Mouse (Mus musculus) lung, postnatal 0 days (tissue): ENCODE measurements around the gene Krtap28-10. TPM values are rescaled to one million over a fixed set of nuclear protein-coding genes. Genes with fewer than 3 reads are reported as not detected.
A peak's percentile ranks its signal among the peaks of the same experiment; 100 is the strongest.

Experiments
- ATAC-seq: fragments of 200-750 bp; cut with Nextera tagmentation; 2 replicates; pipeline ENCODE4 v1.8.0; 2017; ENCODE audit warnings: moderate library complexity
- DNase-seq: peaks from one replicate; pipeline ENCODE4 v3.0.0-alpha.2; 2016; ENCODE audit warnings: low spot score
- H3K27ac ChIP-seq: fragments of 300-500 bp; sonication (generic); 2 replicates; pipeline ENCODE4 v1.5.1; 2014; ENCODE audit warnings: antibody characterized with exemption, mild to moderate bottlenecking, low read length, mixed read lengths
- H3K27me3 ChIP-seq: fragments of 300-500 bp; sonication (generic); replicated peaks from 2 replicates; pipeline ENCODE4 v1.6.1; 2014; ENCODE audit warnings: low read length, mixed read lengths; ENCODE audit not compliant: insufficient read depth
- H3K36me3 ChIP-seq: fragments of 300-500 bp; sonication (generic); 2 replicates; pipeline ENCODE4 v1.6.1; 2014; ENCODE audit warnings: low read length, mixed read lengths; ENCODE audit not compliant: insufficient read depth
- H3K4me1 ChIP-seq: fragments of 300-500 bp; sonication (generic); 2 replicates; pipeline ENCODE4 v1.6.1; 2014; ENCODE audit warnings: antibody characterized with exemption, low read depth, low read length, mixed read lengths; ENCODE audit not compliant: insufficient read depth
- H3K4me2 ChIP-seq: fragments of 300-500 bp; sonication (generic); replicated peaks from 2 replicates; pipeline ENCODE4 v1.6.1; 2014; ENCODE audit warnings: low read depth, mild to moderate bottlenecking, low read length, moderate library complexity, mixed read lengths
- H3K4me3 ChIP-seq: fragments of 300-500 bp; sonication (generic); 2 replicates; pipeline ENCODE4 v1.5.1; 2014; ENCODE audit warnings: low read depth, low read length
- H3K9ac ChIP-seq: fragments of 300-500 bp; sonication (generic); replicated peaks from 2 replicates; pipeline ENCODE4 v1.6.1; 2014; ENCODE audit warnings: low read depth, mild to moderate bottlenecking
- H3K9me3 ChIP-seq: fragments of 300-500 bp; sonication (generic); 2 replicates; pipeline ENCODE4 v1.6.1; 2016; ENCODE audit warnings: low read length, mixed read lengths
- CTCF ChIP-seq: IDR thresholded peaks from 2 replicates; pipeline ENCODE4 v1.5.1; 2016; ENCODE audit warnings: antibody characterized with exemption, mild to moderate bottlenecking
- EP300 ChIP-seq: IDR thresholded peaks from 2 replicates; pipeline ENCODE4 v1.6.1; 2016; ENCODE audit warnings: antibody characterized with exemption, mild to moderate bottlenecking, control low read depth
- WGBS: fragments of 180-500 bp; shearing (Covaris S2); extraction: QIAGEN DNeasy Blood & Tissue Kit; methylation state at CpG from one replicate; pipeline ENCODE4 v1.1.7; 2014; 5-methylcytosine and 5-hydroxymethylcytosine counted together
- polyA plus RNA-seq: library from polyadenylated mRNA; unstranded; fragments of >200 nt; fragmentation: Nextera tagmentation; extraction: Ambion mirVana; gene quantifications from 2 replicates; pipeline ENCODE4 v1.2.1, GENCODE M21; 2015

The Krtap28-10 gene
- polyA plus RNA-seq, 1 experiment from 2014 or later = not detected

- WGBS = 84% methylated on average over 10 of the region's 10 CpGs
- no peak for TF ChIP-seq EP300
- no peak for TF ChIP-seq CTCF
- no peaks in the 10 kb centered on the region for H3K27me3 ChIP-seq
- H3K4me2 ChIP-seq = no peak overlapping the region
- no peak for DNase-seq
- H3K36me3 ChIP-seq = no peaks in the 10 kb centered on the region
- no peak overlapping the region for H3K27ac ChIP-seq
- no peak for ATAC-seq
- no peaks in the 10 kb centered on the region for H3K9me3 ChIP-seq
- no peak overlapping the region for H3K9ac ChIP-seq
- no peak overlapping the region for H3K4me3 ChIP-seq
- H3K4me1 ChIP-seq = no peaks in the 10 kb centered on the region
These were observed 24.9 kb upstream of the Krtap28-10 start for GRCm38 (mm10) chr1:83067205-83067604.

- no peaks in the 10 kb centered on the region for H3K27me3 ChIP-seq
- no peak for DNase-seq
- no peak overlapping the region for H3K27ac ChIP-seq
- H3K4me1 ChIP-seq = no peaks in the 10 kb centered on the region
- H3K9ac ChIP-seq = no peak overlapping the region
- no peak overlapping the region for H3K4me2 ChIP-seq
- 83% methylated on average over 4 of the region's 4 CpGs for WGBS
- no peaks in the 10 kb centered on the region for H3K9me3 ChIP-seq
- no peak for ATAC-seq
- TF ChIP-seq CTCF = no peak
- no peak for TF ChIP-seq EP300
- no peak overlapping the region for H3K4me3 ChIP-seq
- no peaks in the 10 kb centered on the region for H3K36me3 ChIP-seq
These were observed 24.3 kb upstream of the Krtap28-10 start for GRCm38 (mm10) chr1:83066577-83066976.

DNA sequence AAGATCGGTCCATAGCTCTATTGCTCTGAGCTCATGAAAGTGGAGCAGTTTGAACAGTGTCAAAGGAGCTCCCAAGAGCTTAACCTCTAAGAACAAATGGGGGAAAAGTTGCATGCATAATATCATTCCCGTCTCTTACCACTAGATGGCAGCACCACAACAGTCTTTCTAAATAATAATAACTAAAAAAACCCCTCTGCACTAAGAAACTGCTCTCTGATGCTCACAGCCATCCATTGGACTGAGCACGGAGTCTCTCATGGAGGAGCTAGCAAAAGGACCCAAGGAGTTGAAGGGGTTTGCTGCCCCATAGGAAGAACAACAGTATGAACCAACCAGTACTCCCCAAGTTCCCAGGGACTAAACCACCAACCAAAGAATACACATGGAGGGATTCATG, 22.6 kb upstream of the Krtap28-10 start:
- no peaks in the 10 kb centered on the region for H3K36me3 ChIP-seq
- no peak overlapping the region for H3K9ac ChIP-seq
- H3K27me3 ChIP-seq = no peaks in the 10 kb centered on the region
- H3K27ac ChIP-seq = no peak overlapping the region
- H3K4me1 ChIP-seq = no peaks in the 10 kb centered on the region
- no peaks in the 10 kb centered on the region for H3K9me3 ChIP-seq
- no peak overlapping the region for H3K4me2 ChIP-seq
- no peak overlapping the region for H3K4me3 ChIP-seq
- peak; percentile 73 for TF ChIP-seq CTCF
- no peak for TF ChIP-seq EP300
- 17% methylated on average over 3 of the region's 3 CpGs for WGBS
- DNase-seq = peak; percentile 76
- no peak for ATAC-seq

GRCm38 (mm10) chr1:83060643-83061042, 18.4 kb upstream of the Krtap28-10 start, which contains the start of gene Krtap28-13:
Krtap28-13 (plus strand) TSS chr1:83060930.
- no peak within 1 kb of the TSS for H3K27ac ChIP-seq
- WGBS = 81% methylated on average over 4 of the region's 4 CpGs
- H3K9ac ChIP-seq = no peak within 1 kb of the TSS
- no peaks in the 10 kb centered on the region for H3K27me3 ChIP-seq
- no peaks in the 10 kb centered on the region for H3K4me1 ChIP-seq
- DNase-seq = peak; percentile 62
- no peak for TF ChIP-seq EP300
- no peak for TF ChIP-seq CTCF
- H3K36me3 ChIP-seq = no peaks in the 10 kb centered on the region
- H3K9me3 ChIP-seq = no peaks in the 10 kb centered on the region
- no peak within 1 kb of the TSS for H3K4me2 ChIP-seq
- ATAC-seq = no peak
- H3K4me3 ChIP-seq = no peak within 1 kb of the TSS

GRCm38 (mm10) chr1:83059278-83059677, 17.0 kb upstream of the Krtap28-10 start, which contains the start of gene A030005K14Rik:
A030005K14Rik (minus strand) TSS chr1:83059378.
- no peaks in the 10 kb centered on the region for H3K27me3 ChIP-seq
- no peak within 1 kb of the TSS for H3K9ac ChIP-seq
- no peaks in the 10 kb centered on the region for H3K9me3 ChIP-seq
- DNase-seq (no peak), ATAC-seq (no peak)
- TF ChIP-seq CTCF = no peak
- no peak for TF ChIP-seq EP300
- no peaks in the 10 kb centered on the region for H3K4me1 ChIP-seq
- H3K27ac ChIP-seq = no peak within 1 kb of the TSS
- no peak within 1 kb of the TSS for H3K4me3 ChIP-seq
- H3K36me3 ChIP-seq = no peaks in the 10 kb centered on the region
- no peak within 1 kb of the TSS for H3K4me2 ChIP-seq
- 69% methylated on average over 9 of the region's 9 CpGs for WGBS

- Histone ChIP-seq H3K27ac (no peak overlapping the region), H3K4me3 (no peak overlapping the region), H3K4me2 (no peak overlapping the region), H3K36me3 (no peaks in the 10 kb centered on the region), H3K9ac (no peak overlapping the region), H3K9me3 (no peaks in the 10 kb centered on the region), H3K27me3 (no peaks in the 10 kb centered on the region), H3K4me1 (no peaks in the 10 kb centered on the region)
- DNase-seq (no peak), ATAC-seq (no peak)
- WGBS = 45% methylated on average over 1 of the region's 1 CpGs
- TF ChIP-seq CTCF = no peak
- TF ChIP-seq EP300 = no peak
These were observed 16.2 kb upstream of the Krtap28-10 start for GRCm38 (mm10) chr1:83058481-83058880.

DNA sequence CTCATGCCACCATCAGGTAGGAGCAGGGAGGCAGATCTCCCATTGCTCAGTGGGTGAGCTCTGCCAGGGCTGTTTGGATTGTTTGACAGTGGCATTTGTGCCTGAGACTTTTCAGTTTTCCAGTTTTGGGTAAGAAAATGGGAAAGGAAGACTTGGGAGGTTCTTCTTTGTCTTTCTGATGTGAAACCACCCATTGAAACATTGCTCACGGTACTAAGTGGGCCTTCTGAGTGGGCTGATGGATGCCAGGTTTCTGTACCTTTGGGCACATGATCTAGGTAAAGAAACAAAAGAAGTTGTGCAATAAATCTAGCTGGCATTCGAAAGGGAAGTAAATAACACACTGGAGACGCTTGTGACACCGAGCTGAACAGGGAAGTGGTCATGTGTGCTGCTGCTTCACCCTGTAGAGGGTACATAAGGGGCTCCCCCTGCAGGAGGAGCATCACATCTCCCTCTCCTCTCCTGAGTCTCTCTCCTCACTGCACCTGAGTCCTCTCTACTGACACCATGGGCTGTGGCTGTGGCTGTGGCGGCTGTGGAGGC, 2.7 kb upstream of the Krtap28-10 start, which contains the start of gene Gm47969:
TSS of gene Gm47969 (plus strand) at position 51 of the 546 bp plus-strand sequence.
- no peaks in the 10 kb centered on the region for H3K27me3 ChIP-seq
- TF ChIP-seq EP300 (peak; percentile 77), CTCF (peak; percentile 45)
- H3K9me3 ChIP-seq = no peaks in the 10 kb centered on the region
- no peaks in the 10 kb centered on the region for H3K36me3 ChIP-seq
- no peak within 1 kb of the TSS for H3K9ac ChIP-seq
- H3K4me2 ChIP-seq = no peak within 1 kb of the TSS
- H3K4me1 ChIP-seq = no peaks in the 10 kb centered on the region
- 58% methylated on average over 5 of the region's 5 CpGs for WGBS
- peak; percentile 92 for ATAC-seq
- no peak within 1 kb of the TSS for H3K4me3 ChIP-seq
- no peak within 1 kb of the TSS for H3K27ac ChIP-seq
- DNase-seq = peak; percentile 81
